25 mouse cellular contexts compared by ENCODE assay signal in the genomic region with DNA sequence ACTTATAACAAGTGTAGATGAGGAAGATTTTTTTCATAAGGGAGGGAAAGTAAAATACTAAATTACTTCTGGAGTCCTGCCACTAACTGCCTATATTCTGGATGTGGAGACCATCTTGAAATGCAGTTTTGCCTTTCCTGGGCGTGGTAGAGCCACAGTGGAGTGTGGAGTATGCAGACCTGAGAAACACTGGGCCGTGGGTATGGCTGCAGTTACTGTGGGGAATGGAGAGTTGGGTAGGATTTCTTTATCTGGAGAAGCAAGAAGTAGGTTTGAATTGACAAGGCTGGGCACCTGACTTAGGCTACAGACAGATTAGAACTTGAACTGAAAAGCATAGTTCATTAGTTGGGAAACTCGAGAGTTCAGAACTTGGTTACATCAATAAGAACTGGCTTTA. TPM values are rescaled to one million over a fixed set of nuclear protein-coding genes. Genes with fewer than 3 reads are reported as not detected.
DNase-seq lines count a peak whose midpoint lies in the region; ATAC-seq and TF ChIP-seq lines count a peak whose summit lies in the region.
"Had no signal": no experiment of that assay in that cellular context is flagged by ENCODE, and none has a peak within 500 bp of the region (broad histone marks: within the 10 kb centered on the region; RNA-seq: fewer than 3 reads in every experiment).

No protein-coding gene starts in this region.

- no peak for DNase-seq in heart, adult 2 months
- no peak for DNase-seq in MEL (ENCODE audit: low read depth, low spot score)
- no peak for DNase-seq in right cerebral cortex, postnatal 25 days
- DNase-seq: adrenal gland, postnatal 25 days; cerebellum, adult 11-12 months; cerebellum, adult 9-11 months; gastrocnemius, postnatal 25 days; heart, postnatal 4 days; kidney, postnatal 25 days; lung, embryonic 14.5 days; lung, postnatal 14 days; thymus, postnatal 4 days had no signal

- H3K36me3 ChIP-seq in heart, adult 2 months (ENCODE audit: control insufficient read depth, insufficient read depth, low read length): peaks cover 65% of the 10 kb centered on the region
- H3K36me3 ChIP-seq in heart, embryonic 11.5 days (ENCODE audit: control insufficient read depth, insufficient read depth, low read length): no peaks in the 10 kb centered on the region
- peaks cover 27 to 30% of the 10 kb centered on the region in 2 experiments for H3K36me3 ChIP-seq in MEL (ENCODE audit: control insufficient read depth in 1 of 2, insufficient read depth in 2 of 2, low read length in 2 of 2)
- 0 out of 2 replicates have a peak, but pooled peaks cover 2% of the 10 kb centered on the region for H3K36me3 ChIP-seq in liver, embryonic 16.5 days (ENCODE audit: control insufficient read depth, insufficient read depth)
- H3K36me3 ChIP-seq in kidney, embryonic 15.5 days: peaks cover 11% of the 10 kb centered on the region
- peaks cover 15% of the 10 kb centered on the region for H3K36me3 ChIP-seq in forebrain, embryonic 12.5 days (replicated peaks)
- H3K36me3 ChIP-seq: neural tube, embryonic 13.5 days had no signal

- no peaks in the 10 kb centered on the region for H3K27me3 ChIP-seq in heart, adult 2 months (ENCODE audit: control insufficient read depth, insufficient read depth, low read length)
- H3K27me3 ChIP-seq in heart, embryonic 11.5 days (ENCODE audit: control insufficient read depth, insufficient read depth, low read length): no peaks in the 10 kb centered on the region
- H3K27me3 ChIP-seq in MEL (ENCODE audit: control insufficient read depth in 1 of 2, insufficient read depth in 2 of 2, low read length in 2 of 2): no peaks in the 10 kb centered on the region
- no peaks in the 10 kb centered on the region for H3K27me3 ChIP-seq in liver, embryonic 16.5 days (ENCODE audit: control insufficient read depth, insufficient read depth, low read depth, low read length)
- no peaks in the 10 kb centered on the region for H3K27me3 ChIP-seq in kidney, embryonic 15.5 days
- H3K27me3 ChIP-seq in forebrain, embryonic 12.5 days: no peaks in the 10 kb centered on the region
- H3K27me3 ChIP-seq: limb, embryonic 13.5 days; midbrain, embryonic 12.5 days; neural tube, embryonic 13.5 days; Patski had no signal

- no peak overlapping the region for H3K9ac ChIP-seq in heart, adult 2 months (ENCODE audit: low read depth, low read length)
- H3K9ac ChIP-seq in heart, embryonic 11.5 days (ENCODE audit: low read depth, low read length): no peak overlapping the region
- H3K9ac ChIP-seq in MEL (ENCODE audit: control insufficient read depth, low read depth, low read length, poor library complexity, severe bottlenecking): no peak overlapping the region
- H3K9ac ChIP-seq in liver, embryonic 16.5 days (ENCODE audit: low read depth, low read length): no peak overlapping the region
- no peak overlapping the region for H3K9ac ChIP-seq in kidney, embryonic 15.5 days
- H3K9ac ChIP-seq in forebrain, embryonic 12.5 days: no peak overlapping the region
- H3K9ac ChIP-seq: hindbrain, embryonic 14.5 days; limb, embryonic 13.5 days; lung, embryonic 14.5 days; midbrain, embryonic 12.5 days; neural tube, embryonic 13.5 days had no signal

- TF ChIP-seq POLR2A in heart, adult 2 months (IDR thresholded peaks at IDR 0.05; ENCODE audit: insufficient read depth, low read depth, low read length): no peak
- TF ChIP-seq POLR2A in MEL (IDR thresholded peaks at IDR 0.05; ENCODE audit: control insufficient read depth in 1 of 2, insufficient read depth in 1 of 2, low read depth in 1 of 2, low read length in 2 of 2, poor library complexity in 1 of 2): no peak

- no peak for ATAC-seq in heart, embryonic 11.5 days (replicated peaks; ENCODE audit: insufficient number of reproducible peaks, low FRiP score, low TSS enrichment)
- 0 out of 2 replicates have a peak, but pooled peaks have one; percentile 28 for ATAC-seq in granulocyte monocyte progenitor cell, adult 5-6 weeks (replicated peaks; ENCODE audit: poor library complexity, severe bottlenecking)
- 0 out of 2 replicates have a peak, but pooled peaks have one; percentile 14 for ATAC-seq in liver, embryonic 16.5 days (ENCODE audit: low read depth)
- ATAC-seq in kidney, embryonic 15.5 days (replicated peaks; ENCODE audit: low FRiP score): no peak
- ATAC-seq in forebrain, embryonic 12.5 days (ENCODE audit: low FRiP score): no peak
- ATAC-seq: forebrain, embryonic 14.5 days; intestine, postnatal 0 days; Patski had no signal

- peaks cover 52% of the 10 kb centered on the region for H3K4me1 ChIP-seq in heart, adult 2 months (ENCODE audit: control insufficient read depth, insufficient read depth, low read length)
- peaks cover 28% of the 10 kb centered on the region for H3K4me1 ChIP-seq in heart, embryonic 11.5 days (ENCODE audit: control insufficient read depth, insufficient read depth, low read length)
- H3K4me1 ChIP-seq in MEL (ENCODE audit: control insufficient read depth in 1 of 2, insufficient read depth in 2 of 2, low read length in 2 of 2): peaks cover 6 to 16% of the 10 kb centered on the region in 2 experiments; a peak in 3 of 4 replicates
- peaks cover 47% of the 10 kb centered on the region for H3K4me1 ChIP-seq in liver, embryonic 16.5 days (ENCODE audit: control insufficient read depth, low read depth, low read length)
- H3K4me1 ChIP-seq in kidney, embryonic 15.5 days: peaks cover 49% of the 10 kb centered on the region
- H3K4me1 ChIP-seq in forebrain, embryonic 12.5 days: peaks cover 59% of the 10 kb centered on the region

- WGBS in heart, adult 2 months: 39% methylated on average over 3 of the region's 3 CpGs
- WGBS in heart, embryonic 11.5 days (ENCODE audit: insufficient replicate concordance): 68% methylated on average over 3 of the region's 3 CpGs
- WGBS in liver, embryonic 16.5 days (ENCODE audit: insufficient replicate concordance): 30% methylated on average over 3 of the region's 3 CpGs
- 67% methylated on average over 3 of the region's 3 CpGs for WGBS in kidney, embryonic 15.5 days
- 74% methylated on average over 3 of the region's 3 CpGs for WGBS in forebrain, embryonic 12.5 days

- intact Hi-C loops in heart, adult 2 months (cut with DNase I): no loop called here

- no peak for TF ChIP-seq RAD21 in MEL (IDR thresholded peaks at IDR 0.05; ENCODE audit: low read depth, low read length)

- H3K4me2 ChIP-seq in heart, embryonic 11.5 days: no peak overlapping the region
- H3K4me2 ChIP-seq in liver, embryonic 16.5 days (ENCODE audit: low read depth, low read length): no peak overlapping the region
- no peak overlapping the region for H3K4me2 ChIP-seq in kidney, embryonic 15.5 days
- H3K4me2 ChIP-seq in forebrain, embryonic 12.5 days: no peak overlapping the region
- H3K4me2 ChIP-seq: hindbrain, embryonic 14.5 days; limb, embryonic 13.5 days; lung, embryonic 14.5 days; midbrain, embryonic 12.5 days; neural tube, embryonic 13.5 days had no signal

- no peak for TF ChIP-seq EP300 in heart, adult 2 months (IDR thresholded peaks at IDR 0.05; ENCODE audit: insufficient read depth, low read depth, low read length)
- TF ChIP-seq EP300 in MEL (IDR thresholded peaks at IDR 0.05; ENCODE audit: low read depth in 1 of 2, low read length in 2 of 2): no peak

- H3K9me3 ChIP-seq in heart, embryonic 11.5 days (replicated peaks; ENCODE audit: control insufficient read depth, low read length): no peaks in the 10 kb centered on the region
- no peaks in the 10 kb centered on the region for H3K9me3 ChIP-seq in MEL (replicated peaks; ENCODE audit: insufficient read depth, low read length)
- H3K9me3 ChIP-seq in liver, embryonic 16.5 days (replicated peaks; ENCODE audit: control insufficient read depth, low read length): no peaks in the 10 kb centered on the region
- H3K9me3 ChIP-seq in kidney, embryonic 15.5 days (replicated peaks): no peaks in the 10 kb centered on the region
- no peaks in the 10 kb centered on the region for H3K9me3 ChIP-seq in forebrain, embryonic 12.5 days
- H3K9me3 ChIP-seq: G1E; limb, embryonic 13.5 days; midbrain, embryonic 12.5 days; neural tube, embryonic 13.5 days had no signal

- H3K79me2 ChIP-seq in heart, adult 2 months (replicated peaks; ENCODE audit: control insufficient read depth, insufficient read depth, low read length): peaks cover 20% of the 10 kb centered on the region
- peaks cover 89% of the 10 kb centered on the region for H3K79me2 ChIP-seq in MEL (ENCODE audit: control insufficient read depth, insufficient read depth, low read length, poor library complexity)

- TF ChIP-seq CTCF in heart, adult 2 months (IDR thresholded peaks at IDR 0.05): no peak
- TF ChIP-seq CTCF in MEL (IDR thresholded peaks at IDR 0.05 in 2 of 3, conservative IDR thresholded peaks at IDR 0.05 in 1 of 3; ENCODE audit: control insufficient read depth in 1 of 3, insufficient read depth in 1 of 3, low read depth in 2 of 3, low read length in 3 of 3, poor library complexity in 1 of 3, severe bottlenecking in 1 of 3): no peak

- 0 out of 2 replicates have a peak overlapping the region, but pooled peaks have one; percentile 7 for H3K27ac ChIP-seq in heart, adult 2 months
- H3K27ac ChIP-seq in heart, embryonic 11.5 days (ENCODE audit: low read depth, low read length): no peak overlapping the region
- H3K27ac ChIP-seq in MEL (ENCODE audit: control insufficient read depth, low read depth, low read length): no peak overlapping the region
- no peak overlapping the region for H3K27ac ChIP-seq in liver, embryonic 16.5 days (ENCODE audit: low read length)
- no peak overlapping the region for H3K27ac ChIP-seq in kidney, embryonic 15.5 days
- H3K27ac ChIP-seq in forebrain, embryonic 12.5 days: no peak overlapping the region
- H3K27ac ChIP-seq: hindbrain, embryonic 14.5 days; limb, embryonic 13.5 days; midbrain, embryonic 12.5 days; neural tube, embryonic 13.5 days had no signal

- H3K4me3 ChIP-seq in heart, adult 2 months: no peak overlapping the region
- no peak overlapping the region for H3K4me3 ChIP-seq in heart, embryonic 11.5 days (ENCODE audit: low read depth, low read length)
- H3K4me3 ChIP-seq in MEL (ENCODE audit: control insufficient read depth in 1 of 2, insufficient read depth in 1 of 2, low read depth in 2 of 2, low read length in 2 of 2): no peak overlapping the region
- no peak overlapping the region for H3K4me3 ChIP-seq in liver, embryonic 16.5 days (ENCODE audit: low read depth, low read length)
- no peak overlapping the region for H3K4me3 ChIP-seq in kidney, embryonic 15.5 days (replicated peaks)
- no peak overlapping the region for H3K4me3 ChIP-seq in forebrain, embryonic 12.5 days (replicated peaks)
- H3K4me3 ChIP-seq: limb, embryonic 13.5 days; midbrain, embryonic 12.5 days; neural tube, embryonic 13.5 days had no signal

RNA-seq across cellular contexts. Expression of a gene that starts 15.2 kb away (rescaled TPM):
- 100 to 1,000 TPM; 382 to 431 TPM for total RNA-seq in heart, adult 2 months (2021)
- 138 and 180 TPM in 2 replicates for polyA plus RNA-seq in heart, adult 2 months (2012; rRNA removed)
- 433 and 469 TPM in 2 replicates for polyA plus RNA-seq in heart, embryonic 11.5 days (2014; fragmentation: Nextera tagmentation; extraction: Ambion mirVana)
- total RNA-seq in MEL (2012; rRNA removed): 269 and 302 TPM in 2 replicates
- 100 to 1,000 TPM; 377 to 701 TPM for polyA plus RNA-seq in MEL (2012; ENCODE audit: insufficient read depth in 1 of 2, insufficient read length in 2 of 2, low read depth in 1 of 2, low replicate concordance in 2 of 2, missing spikeins in 1 of 2)
- 263 and 299 TPM in 2 replicates for total RNA-seq in granulocyte monocyte progenitor cell, adult 5-6 weeks (2014; fragmentation: Nextera tagmentation)
- total RNA-seq in granulocyte monocyte progenitor cell, adult 5-6 weeks (2017): 436 and 469 TPM in 2 replicates
- polyA plus RNA-seq in liver, embryonic 16.5 days (2015; fragmentation: Nextera tagmentation; extraction: Ambion mirVana): 90.6 and 94.7 TPM in 2 replicates
- polyA plus RNA-seq in kidney, embryonic 15.5 days (2015; fragmentation: Nextera tagmentation; extraction: Ambion mirVana): 543 and 552 TPM in 2 replicates
- polyA plus RNA-seq in forebrain, embryonic 12.5 days (2016; fragmentation: Nextera tagmentation; extraction: Ambion mirVana): 764 and 774 TPM in 2 replicates

Comparison
In these comparisons a context has a peak if more than half of its experiments do, and no peak if none do; other contexts are left out.
1. ATAC-seq: peak in granulocyte monocyte progenitor cell, adult 5-6 weeks (single experiment) and liver, embryonic 16.5 days (single experiment); none in heart, embryonic 11.5 days (single experiment), kidney, embryonic 15.5 days (single experiment) and forebrain, embryonic 12.5 days (single experiment).